Mouse (Mus musculus) embryonic fibroblast, embryonic 13.5 days (primary cell): ENCODE results near the gene Wwox. TPM values are rescaled to one million over a fixed set of nuclear protein-coding genes. Genes with fewer than 3 reads are reported as not detected.

ENCODE experiments used
- H3K27ac ChIP-seq: 2 replicates; pipeline ENCODE4 v1.5.1; 2012; ENCODE audit warnings: low read length, control low read depth, inconsistent platforms; ENCODE audit not compliant: insufficient read depth
- H3K4me1 ChIP-seq: 2 replicates; pipeline ENCODE4 v1.6.1; 2011; ENCODE audit warnings: low read length; ENCODE audit not compliant: control insufficient read depth, insufficient read depth
- H3K4me3 ChIP-seq: 2 replicates; pipeline ENCODE4 v1.5.1; 2011; ENCODE audit warnings: mild to moderate bottlenecking, control low read depth, low read length; ENCODE audit not compliant: insufficient read depth
- CTCF ChIP-seq: IDR thresholded peaks from 2 replicates; pipeline ENCODE4 v1.5.1; 2011; ENCODE audit warnings: mild to moderate bottlenecking, control low read depth, low read length, moderate library complexity, borderline replicate concordance; ENCODE audit not compliant: insufficient read depth
- POLR2A ChIP-seq: IDR thresholded peaks from 2 replicates; pipeline ENCODE4 v1.6.1; 2011; ENCODE audit warnings: low read depth, mild to moderate bottlenecking, control low read depth, low read length, moderate library complexity
- polyA plus RNA-seq: library from polyadenylated mRNA; stranded (reverse); fragments of >200 nt; gene quantifications from 2 replicates; pipeline ENCODE4 v1.2.4, GENCODE M21; 2011; ENCODE audit warnings: low read depth; ENCODE audit not compliant: missing spikeins, insufficient read length

Wwox gene
- polyA plus RNA-seq, 1 experiment = 8.7 TPM

DNA sequence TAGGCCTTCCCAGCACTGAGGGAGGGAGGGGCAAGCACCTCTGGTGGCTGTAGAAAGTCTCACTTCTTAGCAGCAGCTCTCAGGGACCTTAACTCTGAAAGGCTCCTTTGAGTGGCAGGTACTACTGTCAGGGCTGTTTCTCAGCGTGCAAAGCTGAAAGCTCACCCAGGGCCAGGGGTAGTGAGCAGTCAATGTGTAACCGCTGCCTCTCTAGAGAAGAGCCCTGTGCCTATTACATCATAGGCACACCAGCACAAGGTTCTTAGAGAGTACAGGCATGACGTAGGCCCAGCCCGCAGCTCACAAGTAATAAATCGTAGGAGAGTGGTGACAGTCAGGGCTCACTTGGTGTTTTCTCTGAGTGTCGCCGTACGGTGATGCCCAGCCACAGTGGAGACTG is 545.0 kb downstream of the Wwox start:
- no peak for TF ChIP-seq POLR2A
- no peaks in the 10 kb centered on the region for H3K4me1 ChIP-seq
- no peak overlapping the region for H3K4me3 ChIP-seq
- H3K27ac ChIP-seq = no peak overlapping the region

- Histone ChIP-seq H3K4me1 (no peaks in the 10 kb centered on the region), H3K4me3 (no peak overlapping the region), H3K27ac (no peak overlapping the region)
- no peak for TF ChIP-seq CTCF
- TF ChIP-seq POLR2A = no peak
Observed at GRCm38 (mm10) chr8:114985996-114986395, 546.5 kb downstream of the Wwox start.

DNA sequence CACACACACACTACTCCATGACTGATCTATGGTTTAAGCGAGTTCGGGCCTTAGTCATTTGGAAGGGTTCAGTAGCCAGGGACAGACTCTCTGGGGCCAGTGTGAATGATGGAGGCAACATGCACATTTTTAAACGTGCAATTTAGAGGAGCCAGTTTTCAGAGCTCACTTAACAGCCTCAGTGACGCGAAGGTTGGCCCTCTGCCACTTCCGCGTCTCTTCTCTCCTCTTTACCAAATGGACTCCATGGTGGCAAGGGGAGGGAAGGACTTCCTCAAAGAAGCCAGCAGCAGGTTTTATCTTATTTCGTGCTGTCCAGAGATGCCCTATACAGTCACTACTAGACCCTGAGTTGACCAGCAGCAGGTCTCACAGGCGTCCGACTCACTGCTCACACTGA is 547.5 kb downstream of the Wwox start:
- no peaks in the 10 kb centered on the region for H3K4me1 ChIP-seq
- H3K27ac ChIP-seq = no peak overlapping the region
- TF ChIP-seq POLR2A = no peak
- no peak for TF ChIP-seq CTCF
- H3K4me3 ChIP-seq = no peak overlapping the region

- Histone ChIP-seq H3K27ac (no peak overlapping the region), H3K4me3 (no peak overlapping the region), H3K4me1 (no peaks in the 10 kb centered on the region)
- no peak for TF ChIP-seq POLR2A
- TF ChIP-seq CTCF = no peak
Observed at GRCm38 (mm10) chr8:114990865-114991613, 551.6 kb downstream of the Wwox start.

DNA sequence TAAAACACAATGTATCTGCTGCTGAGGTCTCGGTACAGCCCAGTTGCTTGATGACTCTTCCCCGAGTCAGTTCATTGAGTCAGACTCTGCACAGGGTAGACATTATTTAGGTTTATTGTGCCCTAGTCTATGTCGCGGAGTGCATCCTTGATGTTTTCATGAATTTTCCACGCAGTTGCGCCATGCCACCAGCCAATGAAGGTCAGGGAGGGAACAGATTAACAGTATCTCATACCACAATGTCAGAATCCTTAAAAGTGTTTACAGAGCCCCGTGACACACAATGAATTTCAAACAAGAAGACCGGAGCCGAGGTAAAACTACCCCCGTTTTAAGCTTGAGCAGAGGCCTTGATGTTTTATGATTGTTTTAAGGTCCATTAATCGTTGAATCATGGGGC is 561.3 kb downstream of the Wwox start:
- Histone ChIP-seq H3K4me1 (no peaks in the 10 kb centered on the region), H3K4me3 (no peak overlapping the region), H3K27ac (no peak overlapping the region)
- TF ChIP-seq CTCF (no peak), POLR2A (no peak)

- no peak for TF ChIP-seq CTCF
- no peak for TF ChIP-seq POLR2A
- H3K4me1 ChIP-seq = no peaks in the 10 kb centered on the region
- H3K27ac ChIP-seq = no peak overlapping the region
- no peak overlapping the region for H3K4me3 ChIP-seq
Observed at GRCm38 (mm10) chr8:115005021-115005420, 565.6 kb downstream of the Wwox start.

DNA sequence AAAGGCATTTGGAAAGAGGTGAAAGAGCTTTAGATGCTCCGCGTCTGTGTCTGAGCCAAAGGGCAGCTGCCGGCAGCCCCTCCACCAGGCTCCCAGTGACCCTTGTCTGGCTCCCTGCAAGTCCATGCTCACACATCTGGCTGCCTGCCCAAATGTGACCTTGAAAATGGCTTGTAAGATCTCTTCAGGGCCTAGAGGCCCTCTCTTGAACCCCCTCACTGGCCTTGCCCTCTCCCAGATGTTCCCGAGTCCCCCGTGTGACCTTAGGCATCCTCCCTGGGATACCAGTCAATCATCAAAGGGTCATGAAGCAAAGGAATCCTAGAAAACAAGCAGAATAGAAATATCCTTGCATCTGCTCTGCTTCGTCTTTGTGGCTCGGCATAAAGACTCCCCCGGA is 567.1 kb downstream of the Wwox start:
- Histone ChIP-seq H3K4me1 (no peaks in the 10 kb centered on the region), H3K4me3 (no peak overlapping the region), H3K27ac (no peak overlapping the region)
- TF ChIP-seq CTCF (no peak), POLR2A (no peak)

DNA sequence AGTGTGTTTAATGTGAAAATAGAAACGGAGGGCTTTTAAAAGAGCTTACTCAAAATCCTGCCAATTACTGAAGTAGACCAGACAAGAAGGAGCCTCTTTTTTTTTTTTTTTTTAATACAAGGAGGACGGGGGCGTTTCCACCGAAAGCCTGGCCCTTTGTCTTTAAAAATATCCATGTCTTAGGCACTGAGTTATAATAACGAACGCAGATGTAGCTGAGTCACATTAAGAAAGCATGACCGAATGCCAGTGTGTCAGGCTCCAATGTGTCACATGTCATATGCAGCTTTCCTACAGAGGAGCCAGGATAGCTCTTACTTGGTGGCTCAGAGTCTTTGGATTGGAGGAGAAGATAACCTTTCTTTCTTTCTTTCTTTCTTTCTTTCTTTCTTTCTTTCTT is 567.8 kb downstream of the Wwox start:
- H3K4me1 ChIP-seq = no peaks in the 10 kb centered on the region
- no peak overlapping the region for H3K4me3 ChIP-seq
- H3K27ac ChIP-seq = no peak overlapping the region
- TF ChIP-seq CTCF (no peak), POLR2A (no peak)

- Histone ChIP-seq H3K27ac (no peak overlapping the region), H3K4me3 (no peak overlapping the region), H3K4me1 (no peaks in the 10 kb centered on the region)
- TF ChIP-seq CTCF = no peak
- no peak for TF ChIP-seq POLR2A
Observed at GRCm38 (mm10) chr8:115008624-115009620, 569.5 kb downstream of the Wwox start.

DNA sequence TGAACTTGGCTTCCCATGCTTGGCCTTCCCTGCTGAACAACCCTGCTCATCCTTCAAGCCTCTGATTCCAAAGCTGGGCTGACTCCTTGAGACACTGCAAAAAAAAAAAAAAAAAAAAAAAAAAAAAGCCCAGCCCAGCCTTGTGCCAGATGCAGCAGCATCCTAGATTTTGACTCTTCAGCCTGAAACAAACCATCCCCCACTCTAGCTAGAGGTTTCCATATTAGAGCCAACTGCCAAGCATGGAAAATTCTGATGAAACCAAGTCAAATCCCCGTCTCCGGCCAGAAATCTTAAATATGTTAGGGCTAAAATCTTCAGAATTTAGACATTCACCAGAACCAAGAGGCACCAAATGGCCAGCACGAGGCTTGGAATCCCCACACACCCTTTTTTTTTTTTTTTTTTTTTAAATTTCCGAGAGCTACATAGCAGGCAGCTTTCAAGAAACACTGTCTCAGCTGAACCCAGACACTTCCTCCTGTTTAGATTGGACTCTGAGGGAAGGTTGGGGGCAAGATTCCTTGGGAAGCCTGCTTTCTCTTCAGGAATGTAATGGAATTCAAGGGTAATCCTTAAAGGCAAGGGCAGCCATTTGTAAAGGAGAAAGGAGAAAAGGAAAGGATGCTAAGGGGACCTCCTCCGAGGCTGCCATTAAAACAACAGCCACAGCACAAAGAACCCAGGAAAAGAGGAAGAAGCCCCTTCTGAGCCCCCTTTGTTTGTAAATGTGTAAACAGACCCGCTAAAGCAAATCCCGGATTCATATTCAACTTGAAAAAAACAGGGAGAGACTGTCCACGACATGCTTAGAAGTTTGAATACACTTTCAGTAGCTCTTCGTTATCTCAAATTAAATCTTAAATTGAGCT is 570.7 kb downstream of the Wwox start:
- no peak overlapping the region for H3K4me3 ChIP-seq
- peak overlapping the region; percentile 81 for H3K27ac ChIP-seq
- no peaks in the 10 kb centered on the region for H3K4me1 ChIP-seq
- no peak for TF ChIP-seq POLR2A
- no peak for TF ChIP-seq CTCF
